Mouse (Mus musculus) CH12.LX (cell line): ENCODE measurements at regions not wholly inside any gene's neighbourhood (a gene's known extent, or its start where the extent isn't known, plus 50 kb on each side); places are given as distances from the start of the nearest gene placed in this dataset.

ENCODE experiments used
- DNase-seq: peaks from one replicate; pipeline ENCODE4 v3.0.0-alpha.2; 2013; ENCODE audit errors: extremely low read depth
- H3K27ac ChIP-seq: 2 replicates; pipeline ENCODE4 v1.5.1; 2012; ENCODE audit warnings: low read depth, mild to moderate bottlenecking, control low read depth, moderate library complexity; ENCODE audit not compliant: insufficient read depth
- H3K27me3 ChIP-seq: replicated peaks from 2 replicates; pipeline ENCODE3; 2012; ENCODE audit warnings: inconsistent platforms
- H3K36me3 ChIP-seq, 2 experiments: replicated peaks in 1 of 2; 2 replicates each; pipeline versions ENCODE3 to v1.6.1; 2012; ENCODE audit warnings: inconsistent platforms in 1 of 2, low read length in 1 of 2, mild to moderate bottlenecking in 1 of 2, mixed read lengths in 1 of 2, moderate library complexity in 1 of 2; ENCODE audit not compliant: control insufficient read depth in 1 of 2, insufficient read depth in 1 of 2
- H3K4me1 ChIP-seq, 2 experiments: 2 replicates each; pipeline ENCODE4 v1.6.1; 2012; ENCODE audit warnings: inconsistent platforms in 1 of 2, moderate library complexity in 1 of 2; ENCODE audit not compliant: insufficient read depth in 2 of 2, control insufficient read depth in 1 of 2
- H3K4me2 ChIP-seq: 2 replicates; pipeline ENCODE4 v1.6.1; 2012; ENCODE audit warnings: low read depth, mild to moderate bottlenecking, control low read depth; ENCODE audit not compliant: poor library complexity, insufficient read depth, severe bottlenecking
- H3K4me3 ChIP-seq, 3 experiments: fragments of 150-350 bp in 1 of 3; sonication (generic) in 1 of 3; replicated peaks in 1 of 3; 2 replicates each; pipeline versions ENCODE3 to v1.5.1; 2011 to 2012; ENCODE audit warnings: low read depth in 2 of 3, low read length in 2 of 3, mild to moderate bottlenecking in 2 of 3, moderate library complexity in 2 of 3, control low read depth in 1 of 3, improper control_type of control experiment in 1 of 3, inconsistent platforms in 1 of 3, mixed read lengths in 1 of 3; ENCODE audit not compliant: poor library complexity in 1 of 3
- H3K79me2 ChIP-seq: replicated peaks from 2 replicates; pipeline ENCODE4 v1.6.1; 2012; ENCODE audit warnings: mild to moderate bottlenecking, moderate library complexity; ENCODE audit not compliant: control insufficient read depth, poor library complexity, insufficient read depth, severe bottlenecking; ENCODE audit errors: extremely low read depth
- H3K9ac ChIP-seq: 2 replicates; pipeline ENCODE4 v1.6.1; 2012; ENCODE audit warnings: low read depth, mild to moderate bottlenecking, control low read depth, moderate library complexity; ENCODE audit not compliant: insufficient read depth
- H3K9me3 ChIP-seq: replicated peaks from 2 replicates; pipeline ENCODE3; 2012; ENCODE audit warnings: low read length, inconsistent platforms, mixed read lengths
- ELF1 ChIP-seq: IDR thresholded peaks from 2 replicates; pipeline ENCODE4 v1.6.1; 2014; ENCODE audit warnings: low read depth, mild to moderate bottlenecking, inconsistent platforms, low read length, improper control_type of control experiment
- HCFC1 ChIP-seq: IDR thresholded peaks from 2 replicates; pipeline ENCODE4 v1.6.1; 2012; ENCODE audit warnings: low read depth, mild to moderate bottlenecking, inconsistent platforms, low read length, improper control_type of control experiment
- JUN ChIP-seq: IDR thresholded peaks from 2 replicates; pipeline ENCODE4 v1.6.1; 2011; ENCODE audit warnings: low read depth, mild to moderate bottlenecking, low read length, improper control_type of control experiment, moderate library complexity; ENCODE audit not compliant: insufficient read depth
- JUND ChIP-seq: conservative IDR thresholded peaks from 2 replicates; pipeline ENCODE4 v1.6.1; 2011; ENCODE audit warnings: low read depth, low read length, improper control_type of control experiment
- MAZ ChIP-seq: IDR thresholded peaks from 2 replicates; pipeline ENCODE4 v1.6.1; 2012; ENCODE audit warnings: low read depth, mild to moderate bottlenecking, inconsistent platforms, low read length, improper control_type of control experiment, moderate library complexity
- MEF2A ChIP-seq: IDR thresholded peaks from 2 replicates; pipeline ENCODE4 v1.6.1; 2014; ENCODE audit warnings: low read depth, mild to moderate bottlenecking, inconsistent platforms, low read length, improper control_type of control experiment, borderline replicate concordance
- MXI1 ChIP-seq: IDR thresholded peaks from 2 replicates; pipeline ENCODE4 v1.6.1; 2011; ENCODE audit warnings: mild to moderate bottlenecking, low read depth, low read length, improper control_type of control experiment
- NRF1 ChIP-seq: IDR thresholded peaks from 2 replicates; pipeline ENCODE4 v1.6.1; 2014; ENCODE audit warnings: low read depth, mild to moderate bottlenecking, inconsistent platforms, low read length, improper control_type of control experiment, moderate library complexity
- PAX5 ChIP-seq: IDR thresholded peaks from 2 replicates; pipeline ENCODE4 v1.6.1; 2012; ENCODE audit warnings: low read length, inconsistent platforms, mixed read lengths
- POLR2A ChIP-seq: IDR thresholded peaks from 2 replicates; pipeline ENCODE4 v1.6.1; 2011; ENCODE audit warnings: low read depth, mild to moderate bottlenecking, improper control_type of control experiment, low read length
- RAD21 ChIP-seq: IDR thresholded peaks from 2 replicates; pipeline ENCODE4 v1.6.1; 2011; ENCODE audit warnings: low read depth, mild to moderate bottlenecking, low read length, improper control_type of control experiment, moderate library complexity
- SIN3A ChIP-seq: IDR thresholded peaks from 2 replicates; pipeline ENCODE4 v1.6.1; 2012; ENCODE audit warnings: low read length, improper control_type of control experiment, inconsistent platforms
- UBTF ChIP-seq: IDR thresholded peaks from 2 replicates; pipeline ENCODE4 v1.6.1; 2012; ENCODE audit warnings: low read depth, mild to moderate bottlenecking, inconsistent platforms, low read length, improper control_type of control experiment, moderate library complexity
- USF1 ChIP-seq: IDR thresholded peaks from 2 replicates; pipeline ENCODE4 v1.6.1; 2014; ENCODE audit warnings: low read depth, mild to moderate bottlenecking, inconsistent platforms, low read length, improper control_type of control experiment
- ZC3H11A ChIP-seq: IDR thresholded peaks from 2 replicates; pipeline ENCODE4 v1.6.1; 2012; ENCODE audit warnings: low read depth, mild to moderate bottlenecking, inconsistent platforms, low read length, improper control_type of control experiment
- ZMIZ1 ChIP-seq: IDR thresholded peaks from 2 replicates; pipeline ENCODE4 v1.6.1; 2012; ENCODE audit warnings: low read depth, mild to moderate bottlenecking, inconsistent platforms, low read length, improper control_type of control experiment
- dilution Hi-C: fragments of 300-500 bp; cut with MboI; formaldehyde crosslinking; loops from 2 replicates; pipeline ENCODE4 v1.14.3; 2020; ENCODE audit warnings: low sequenced_read_pairs; ENCODE audit not compliant: extremely low pct_unique_long_range_greater_than_20kb, extremely low pct_ligation_motif_present
- in situ Hi-C: fragments of 300-500 bp; cut with MboI; formaldehyde crosslinking; loops from 3 replicates; pipeline ENCODE4 v1.14.3; 2019; ENCODE audit warnings: low sequenced_read_pairs, low pct_ligation_motif_present, low pct_unique_long_range_greater_than_20kb, mixed read lengths

- in situ Hi-C loops (no loop called here), dilution Hi-C loops (no loop called here)
- no peak overlapping the region for H3K4me2 ChIP-seq
- no peaks in the 10 kb centered on the region for H3K27me3 ChIP-seq
- H3K79me2 ChIP-seq, result no peaks in the 10 kb centered on the region
- no peaks in the 10 kb centered on the region for H3K9me3 ChIP-seq
- DNase-seq, result no peak
- no peak overlapping the region for H3K9ac ChIP-seq
- no peak overlapping the region for H3K4me3 ChIP-seq
- H3K4me1 ChIP-seq, result no peaks in the 10 kb centered on the region
- H3K27ac ChIP-seq, result no peak overlapping the region
- TF ChIP-seq USF1 (no peak), PAX5 (no peak), MAZ (no peak), ZMIZ1 (no peak), SIN3A (no peak), MXI1 (no peak), NRF1 (no peak), MEF2A (no peak), JUND (no peak), UBTF (no peak), ZC3H11A (no peak), JUN (no peak), HCFC1 (no peak), RAD21 (no peak), POLR2A (no peak)
- TF ChIP-seq, all 38 proteins: peak for 0
- H3K36me3 ChIP-seq, result no peaks in the 10 kb centered on the region
Observed at GRCm38 (mm10) chr15:13231550-13231949, 58.1 kb upstream of the Cdh6 start.

- Histone ChIP-seq H3K79me2 (no peaks in the 10 kb centered on the region), H3K36me3 (no peaks in the 10 kb centered on the region), H3K27ac (no peak overlapping the region), H3K27me3 (no peaks in the 10 kb centered on the region), H3K4me2 (no peak overlapping the region), H3K9me3 (no peaks in the 10 kb centered on the region), H3K4me1 (no peaks in the 10 kb centered on the region), H3K4me3 (no peak overlapping the region), H3K9ac (no peak overlapping the region)
- no peak for DNase-seq
- dilution Hi-C loops, result no loop called here
- in situ Hi-C loops, result no loop called here
- TF ChIP-seq HCFC1, result no peak
- no peak for TF ChIP-seq UBTF
- TF ChIP-seq ELF1, result no peak
- no peak for TF ChIP-seq POLR2A
Observed at GRCm38 (mm10) chr15:13228125-13228524, 54.6 kb upstream of the Cdh6 start.
